Mouse (Mus musculus) neural tube, embryonic 14.5 days (tissue): ENCODE data around the gene 4930453N24Rik. TPM values are rescaled to one million over a fixed set of nuclear protein-coding genes. Genes with fewer than 3 reads are reported as not detected.

Source experiments
- ATAC-seq: fragments of 200-750 bp; cut with Nextera tagmentation; 2 replicates; pipeline ENCODE4 v1.8.0; 2017; ENCODE audit warnings: low read depth, mild to moderate bottlenecking, moderate TSS enrichment, moderate library complexity
- H3K27ac ChIP-seq: fragments of 300-500 bp; sonication (generic); 2 replicates; pipeline ENCODE4 v1.5.1; 2014; ENCODE audit warnings: low read depth, mild to moderate bottlenecking, control low read depth, low read length, moderate library complexity, mixed read lengths
- H3K27me3 ChIP-seq: fragments of 300-500 bp; sonication (generic); 2 replicates; pipeline ENCODE4 v1.6.1; 2014; ENCODE audit warnings: low read length; ENCODE audit not compliant: control insufficient read depth, insufficient read depth
- H3K36me3 ChIP-seq: fragments of 300-500 bp; sonication (generic); 2 replicates; pipeline ENCODE4 v1.6.1; 2014; ENCODE audit warnings: low read length, mixed read lengths; ENCODE audit not compliant: control insufficient read depth, insufficient read depth
- H3K4me1 ChIP-seq: fragments of 300-500 bp; sonication (generic); 2 replicates; pipeline ENCODE4 v1.6.1; 2014; ENCODE audit warnings: low read length; ENCODE audit not compliant: control insufficient read depth, insufficient read depth
- H3K4me2 ChIP-seq: fragments of 300-500 bp; sonication (generic); 2 replicates; pipeline ENCODE4 v1.6.1; 2014; ENCODE audit warnings: mild to moderate bottlenecking, low read depth, low read length, control low read depth
- H3K4me3 ChIP-seq: fragments of 300-500 bp; sonication (generic); 2 replicates; pipeline ENCODE4 v1.5.1; 2014; ENCODE audit warnings: low read depth, low read length, control low read depth, mixed read lengths
- H3K9ac ChIP-seq: fragments of 300-500 bp; sonication (generic); replicated peaks from 2 replicates; pipeline ENCODE4 v1.6.1; 2014; ENCODE audit warnings: low read depth, mild to moderate bottlenecking, control low read depth, low read length, mixed read lengths
- H3K9me3 ChIP-seq: fragments of 300-500 bp; sonication (generic); 2 replicates; pipeline ENCODE4 v1.6.1; 2016; ENCODE audit warnings: low read length; ENCODE audit not compliant: control insufficient read depth
- WGBS: fragments of 180-500 bp; shearing (Covaris S2); extraction: QIAGEN DNeasy Blood & Tissue Kit; methylation state at CpG from one replicate; pipeline ENCODE4 v1.1.7; 2014; 5-methylcytosine and 5-hydroxymethylcytosine counted together
- polyA plus RNA-seq: library from polyadenylated mRNA; unstranded; fragments of >200 nt; fragmentation: Nextera tagmentation; extraction: Ambion mirVana; gene quantifications from 2 replicates; pipeline ENCODE4 v1.2.1, GENCODE M21; 2014

4930453N24Rik gene
- polyA plus RNA-seq, 1 experiment from 2014 or later: 22.6 TPM

GRCm38 (mm10) chr16:64766696-64767300, 4.2 kb downstream of the 4930453N24Rik start:
- 97% methylated on average over 8 of the region's 8 CpGs for WGBS
- Histone ChIP-seq H3K9me3 (no peaks in the 10 kb centered on the region), H3K27me3 (no peaks in the 10 kb centered on the region), H3K4me3 (no peak overlapping the region), H3K9ac (no peak overlapping the region), H3K4me1 (peaks cover 6% of the 10 kb centered on the region; the same call in 1 of the 2 replicates), H3K36me3 (peaks cover 23% of the 10 kb centered on the region), H3K27ac (no peak overlapping the region), H3K4me2 (no peak overlapping the region)
- no peak for ATAC-seq

- no peak overlapping the region for H3K4me2 ChIP-seq
- no peaks in the 10 kb centered on the region for H3K27me3 ChIP-seq
- peaks cover 12% of the 10 kb centered on the region; the same call in 1 of the 2 replicates for H3K36me3 ChIP-seq
- 91% methylated on average over 1 of the region's 1 CpGs for WGBS
- ATAC-seq: no peak
- no peak overlapping the region for H3K27ac ChIP-seq
- no peak overlapping the region for H3K4me3 ChIP-seq
- H3K9me3 ChIP-seq: no peaks in the 10 kb centered on the region
- no peaks in the 10 kb centered on the region for H3K4me1 ChIP-seq
- H3K9ac ChIP-seq: no peak overlapping the region
These were observed 11.7 kb downstream of the 4930453N24Rik start for GRCm38 (mm10) chr16:64759245-64759626.

GRCm38 (mm10) chr16:64758561-64759244, 12.3 kb downstream of the 4930453N24Rik start:
- Histone ChIP-seq H3K27ac (no peak overlapping the region), H3K4me2 (no peak overlapping the region), H3K27me3 (no peaks in the 10 kb centered on the region), H3K9me3 (no peaks in the 10 kb centered on the region), H3K36me3 (peaks cover 9% of the 10 kb centered on the region; the same call in 1 of the 2 replicates), H3K9ac (no peak overlapping the region), H3K4me1 (no peaks in the 10 kb centered on the region), H3K4me3 (no peak overlapping the region)
- no peak for ATAC-seq
- WGBS: 89% methylated on average over 6 of the region's 6 CpGs

GRCm38 (mm10) chr16:64757666-64758400, 13.1 kb downstream of the 4930453N24Rik start:
- Histone ChIP-seq H3K4me2 (no peak overlapping the region), H3K36me3 (0 out of 2 replicates have a peak, but pooled peaks cover under 1% of the 10 kb centered on the region), H3K27me3 (no peaks in the 10 kb centered on the region), H3K9me3 (no peaks in the 10 kb centered on the region), H3K9ac (no peak overlapping the region), H3K27ac (no peak overlapping the region), H3K4me3 (no peak overlapping the region), H3K4me1 (no peaks in the 10 kb centered on the region)
- ATAC-seq: no peak
- WGBS: 94% methylated on average over 7 of the region's 7 CpGs

GRCm38 (mm10) chr16:64756321-64756720, 14.6 kb downstream of the 4930453N24Rik start:
- H3K9me3 ChIP-seq: no peaks in the 10 kb centered on the region
- no peak overlapping the region for H3K27ac ChIP-seq
- 81% methylated on average over 6 of the region's 6 CpGs for WGBS
- H3K9ac ChIP-seq: no peak overlapping the region
- no peaks in the 10 kb centered on the region for H3K4me1 ChIP-seq
- H3K4me2 ChIP-seq: no peak overlapping the region
- no peak for ATAC-seq
- H3K4me3 ChIP-seq: no peak overlapping the region
- H3K27me3 ChIP-seq: no peaks in the 10 kb centered on the region
- H3K36me3 ChIP-seq: no peaks in the 10 kb centered on the region

- no peak overlapping the region for H3K4me2 ChIP-seq
- no peaks in the 10 kb centered on the region for H3K9me3 ChIP-seq
- no peak overlapping the region for H3K27ac ChIP-seq
- H3K9ac ChIP-seq: no peak overlapping the region
- H3K36me3 ChIP-seq: no peaks in the 10 kb centered on the region
- no peak overlapping the region for H3K4me3 ChIP-seq
- H3K27me3 ChIP-seq: no peaks in the 10 kb centered on the region
- WGBS: 42% methylated on average over 3 of the region's 3 CpGs
- peak; percentile 79 for ATAC-seq
- H3K4me1 ChIP-seq: no peaks in the 10 kb centered on the region
These were observed 16.2 kb downstream of the 4930453N24Rik start for GRCm38 (mm10) chr16:64754743-64755139.

- no peak overlapping the region for H3K4me3 ChIP-seq
- H3K36me3 ChIP-seq: no peaks in the 10 kb centered on the region
- no peak overlapping the region for H3K27ac ChIP-seq
- H3K27me3 ChIP-seq: no peaks in the 10 kb centered on the region
- H3K9ac ChIP-seq: no peak overlapping the region
- H3K4me1 ChIP-seq: no peaks in the 10 kb centered on the region
- 79% methylated on average over 3 of the region's 3 CpGs for WGBS
- H3K9me3 ChIP-seq: no peaks in the 10 kb centered on the region
- H3K4me2 ChIP-seq: no peak overlapping the region
- ATAC-seq: 0 out of 2 replicates have a peak, but pooled peaks have one; percentile 35
These were observed 16.8 kb downstream of the 4930453N24Rik start for GRCm38 (mm10) chr16:64753990-64754742.

GRCm38 (mm10) chr16:64748237-64748636, 22.7 kb downstream of the 4930453N24Rik start:
- Histone ChIP-seq H3K4me1 (no peaks in the 10 kb centered on the region), H3K4me3 (no peak overlapping the region), H3K9me3 (no peaks in the 10 kb centered on the region), H3K27ac (no peak overlapping the region), H3K36me3 (no peaks in the 10 kb centered on the region), H3K27me3 (no peaks in the 10 kb centered on the region), H3K4me2 (no peak overlapping the region), H3K9ac (no peak overlapping the region)
- ATAC-seq: no peak; the same call in 1 of the 2 replicates
- WGBS: 10% methylated on average over 10 of the region's 10 CpGs
